Mouse (Mus musculus) testis, adult 2 months (tissue): ENCODE results near the gene Robo2. TPM values are rescaled to one million over a fixed set of nuclear protein-coding genes. Genes with fewer than 3 reads are reported as not detected.

Source experiments
- H3K27ac ChIP-seq: fragments of 200-500 bp; 2 replicates; pipeline ENCODE4 v1.5.1; 2012; ENCODE audit warnings: low read depth, low read length; ENCODE audit not compliant: control insufficient read depth, insufficient read depth
- H3K27me3 ChIP-seq: fragments of 200-500 bp; 2 replicates; pipeline ENCODE4 v1.6.1; 2012; ENCODE audit warnings: mild to moderate bottlenecking, low read length, moderate library complexity; ENCODE audit not compliant: control insufficient read depth, insufficient read depth
- H3K36me3 ChIP-seq: fragments of 200-500 bp; 2 replicates; pipeline ENCODE4 v1.6.1; 2012; ENCODE audit warnings: mild to moderate bottlenecking, low read length; ENCODE audit not compliant: control insufficient read depth, insufficient read depth
- H3K4me1 ChIP-seq: fragments of 200-500 bp; 2 replicates; pipeline ENCODE4 v1.6.1; 2012; ENCODE audit warnings: low read length; ENCODE audit not compliant: control insufficient read depth, insufficient read depth
- H3K4me3 ChIP-seq: fragments of 200-500 bp; 2 replicates; pipeline ENCODE4 v1.5.1; 2012; ENCODE audit warnings: low read depth, mild to moderate bottlenecking, low read length, moderate library complexity, mixed read lengths; ENCODE audit not compliant: control insufficient read depth
- CTCF ChIP-seq: fragments of 200-500 bp; IDR thresholded peaks from 2 replicates; pipeline ENCODE4 v1.5.1; 2012; ENCODE audit warnings: low read depth, mild to moderate bottlenecking, inconsistent platforms, low read length, moderate library complexity; ENCODE audit not compliant: control insufficient read depth, insufficient read depth, insufficient replicate concordance
- POLR2A ChIP-seq: fragments of 200-500 bp; IDR thresholded peaks from 2 replicates; pipeline ENCODE4 v1.6.1; 2012; ENCODE audit warnings: low read depth, mild to moderate bottlenecking, inconsistent platforms, low read length, moderate library complexity; ENCODE audit not compliant: control insufficient read depth
- polyA plus RNA-seq: library from polyadenylated mRNA; depleted of rRNA; stranded (reverse); fragments of >200 nt; gene quantifications from 2 replicates; pipeline ENCODE4 v1.2.3, GENCODE M21; 2012

Robo2 gene
- polyA plus RNA-seq, 1 experiment, result 0.15 TPM

DNA sequence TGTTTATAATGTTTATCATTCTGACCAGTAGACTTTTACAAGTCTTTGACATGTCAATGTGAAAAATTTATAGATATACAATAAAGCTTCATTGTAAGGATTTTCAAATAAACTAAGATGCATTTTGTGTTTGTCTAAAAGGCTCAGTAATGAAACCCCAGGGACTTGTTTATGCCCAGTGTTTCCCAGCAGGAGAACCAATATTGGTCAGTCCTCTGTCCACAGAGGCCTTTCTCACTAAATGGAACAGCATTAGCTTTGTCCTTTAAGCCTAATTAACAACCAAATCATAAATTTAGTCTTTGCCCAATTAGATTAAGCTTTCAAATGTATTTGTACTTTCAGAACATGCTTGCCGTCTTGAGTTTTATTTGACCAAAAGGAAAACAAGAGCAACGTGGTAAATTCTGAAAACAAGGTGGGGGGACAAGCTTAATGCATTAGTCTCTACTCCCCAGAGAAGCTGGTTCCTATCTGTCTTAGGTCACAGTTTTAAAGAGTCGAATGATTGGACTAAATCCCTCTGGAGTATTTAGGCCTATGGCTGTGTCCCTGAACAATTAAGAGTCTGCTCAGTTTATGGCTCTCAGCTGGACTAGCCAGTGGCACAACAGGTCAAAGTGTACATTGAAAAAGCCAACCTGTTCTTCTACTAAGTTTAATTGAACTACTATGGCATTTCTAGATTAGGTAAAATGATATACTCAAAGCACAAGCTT lies 134.6 kb downstream of the Robo2 start:
- Histone ChIP-seq H3K27me3 (no peaks in the 10 kb centered on the region), H3K4me3 (no peak overlapping the region), H3K4me1 (no peaks in the 10 kb centered on the region), H3K36me3 (no peaks in the 10 kb centered on the region), H3K27ac (no peak overlapping the region)
- TF ChIP-seq POLR2A, result no peak
- no peak for TF ChIP-seq CTCF

DNA sequence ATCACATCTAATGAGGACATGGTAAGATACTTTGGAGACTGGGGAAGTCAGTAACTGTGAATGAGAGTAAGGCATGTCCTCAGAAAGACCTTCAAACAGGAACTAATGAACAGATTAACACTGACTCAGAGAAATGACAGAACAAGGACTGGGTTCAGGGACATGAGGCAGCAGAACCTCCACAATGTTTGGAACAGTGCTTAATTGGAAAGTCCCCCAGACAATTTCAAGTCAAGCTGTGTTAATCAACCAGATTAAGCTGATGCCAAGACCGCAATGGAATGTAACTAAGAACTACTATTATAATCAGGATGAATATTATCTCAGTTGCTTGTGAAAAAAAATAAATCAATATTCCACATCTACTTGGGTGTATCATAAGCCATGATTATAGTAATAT lies 137.0 kb downstream of the Robo2 start:
- TF ChIP-seq CTCF (no peak), POLR2A (no peak)
- H3K27me3 ChIP-seq, result no peaks in the 10 kb centered on the region
- H3K27ac ChIP-seq, result no peak overlapping the region
- H3K4me3 ChIP-seq, result no peak overlapping the region
- no peaks in the 10 kb centered on the region for H3K36me3 ChIP-seq
- no peaks in the 10 kb centered on the region for H3K4me1 ChIP-seq

DNA sequence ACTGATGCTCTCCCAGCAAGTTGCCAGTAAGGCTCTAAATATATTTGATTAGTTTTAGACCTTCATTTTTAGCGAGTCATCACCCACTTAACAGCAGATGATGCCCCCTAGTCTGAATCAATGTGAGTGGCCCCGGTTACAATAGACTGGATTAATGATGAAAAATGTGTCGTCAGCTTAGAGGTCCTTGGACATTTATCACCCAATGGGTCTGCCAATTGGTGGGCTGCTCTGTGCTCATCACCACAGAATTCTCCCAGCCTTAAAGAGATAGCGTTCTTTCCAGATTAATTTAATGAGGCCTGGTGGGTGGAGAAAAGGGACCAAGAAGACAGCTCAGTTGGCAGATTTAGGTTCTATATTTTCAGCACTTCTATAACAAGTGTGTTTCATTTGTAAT lies 138.6 kb downstream of the Robo2 start:
- Histone ChIP-seq H3K36me3 (no peaks in the 10 kb centered on the region), H3K27me3 (no peaks in the 10 kb centered on the region), H3K27ac (no peak overlapping the region), H3K4me1 (no peaks in the 10 kb centered on the region), H3K4me3 (no peak overlapping the region)
- TF ChIP-seq CTCF (no peak), POLR2A (no peak)

DNA sequence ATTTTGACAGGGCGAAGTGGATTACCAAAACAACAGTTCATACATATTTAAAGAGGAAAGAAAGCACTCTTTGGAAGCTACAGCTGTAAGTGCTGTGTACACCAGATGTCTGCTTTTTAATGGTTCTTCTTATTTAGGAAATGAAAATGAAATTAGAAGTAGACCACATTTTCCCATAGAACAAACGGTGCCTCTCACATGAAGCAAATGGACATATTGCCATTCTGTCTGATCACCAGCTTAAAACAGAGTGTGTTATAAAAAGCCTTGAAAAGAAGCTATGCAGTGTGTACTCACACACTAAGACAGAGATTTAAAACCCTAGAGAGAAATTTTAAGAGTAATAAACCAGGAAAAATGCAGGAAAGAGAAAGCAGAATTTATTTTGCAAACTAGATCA lies 153.4 kb downstream of the Robo2 start:
- H3K4me3 ChIP-seq, result no peak overlapping the region

DNA sequence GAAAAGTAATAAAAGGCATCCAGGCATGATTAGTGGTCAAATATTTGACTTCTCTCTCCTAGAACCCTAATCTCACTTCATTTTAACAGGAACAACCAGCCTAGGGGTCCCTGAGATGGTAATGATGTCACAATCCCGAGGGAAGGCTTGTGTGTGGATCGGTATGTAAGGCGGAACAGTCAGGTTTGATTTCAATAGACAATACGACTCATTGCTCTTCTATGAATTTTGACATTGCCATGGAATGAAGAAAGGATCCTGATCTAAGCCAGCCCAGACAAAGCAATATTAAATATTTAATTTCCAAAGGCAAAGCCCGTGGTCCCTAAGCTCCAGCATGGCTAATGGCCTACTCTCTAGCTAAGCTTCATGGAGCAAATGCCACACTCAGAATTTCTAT lies 167.2 kb downstream of the Robo2 start:
- Histone ChIP-seq H3K36me3 (no peaks in the 10 kb centered on the region), H3K4me3 (no peak overlapping the region), H3K4me1 (no peaks in the 10 kb centered on the region), H3K27me3 (no peaks in the 10 kb centered on the region), H3K27ac (no peak overlapping the region)
- TF ChIP-seq POLR2A (no peak), CTCF (no peak)

More for the DNA sequence above, 153.4 kb downstream of the Robo2 start:
- Histone ChIP-seq H3K36me3 (no peaks in the 10 kb centered on the region), H3K4me1 (no peaks in the 10 kb centered on the region), H3K27ac (no peak overlapping the region), H3K27me3 (no peaks in the 10 kb centered on the region)
- no peak for TF ChIP-seq POLR2A
- no peak for TF ChIP-seq CTCF

DNA sequence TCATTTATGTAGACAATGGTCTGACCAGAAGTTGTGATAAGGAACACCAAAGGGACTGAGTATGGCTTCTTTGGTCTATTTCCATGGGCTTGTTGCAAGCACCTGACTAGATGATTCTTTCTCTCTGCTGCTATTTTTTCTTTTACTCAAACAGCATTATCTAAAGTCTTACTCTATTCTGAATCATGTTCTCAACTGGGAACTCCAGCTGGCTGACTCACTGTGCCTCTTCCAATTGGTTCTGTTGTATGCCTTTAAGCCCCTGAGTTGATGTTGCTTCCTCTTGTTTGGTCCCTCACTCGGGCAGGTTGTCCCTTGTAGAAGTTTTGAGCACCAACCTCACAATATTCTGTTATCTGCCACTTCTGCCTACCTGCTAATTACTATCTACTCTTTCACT lies 170.1 kb downstream of the Robo2 start:
- H3K4me3 ChIP-seq, result no peak overlapping the region
- H3K4me1 ChIP-seq, result no peaks in the 10 kb centered on the region
- no peaks in the 10 kb centered on the region for H3K36me3 ChIP-seq
- TF ChIP-seq POLR2A, result no peak
- TF ChIP-seq CTCF, result no peak
- no peak overlapping the region for H3K27ac ChIP-seq
- no peaks in the 10 kb centered on the region for H3K27me3 ChIP-seq

DNA sequence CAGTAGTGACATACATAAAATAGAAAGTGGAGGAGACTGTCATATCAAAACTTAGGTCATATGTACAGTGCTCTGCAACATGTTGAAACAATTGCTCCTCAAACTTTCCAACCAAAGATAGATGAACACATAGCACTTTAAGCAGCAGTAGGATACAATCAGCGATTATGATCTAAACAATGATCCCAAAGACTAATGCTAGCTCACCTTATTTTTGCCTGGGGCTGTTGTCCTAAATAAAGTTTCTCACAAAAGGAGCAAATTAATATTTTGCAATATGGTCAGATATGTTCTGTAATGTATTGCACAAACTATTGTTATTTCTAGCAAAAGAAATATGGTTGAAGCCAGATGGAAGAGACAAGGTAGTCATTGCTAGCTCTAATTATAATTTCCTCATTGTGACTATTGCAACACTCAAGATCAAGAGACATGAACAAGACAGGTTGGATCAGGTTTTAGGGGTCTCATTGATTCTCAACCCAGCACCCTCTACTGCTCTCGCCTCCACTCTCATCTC lies 174.2 kb downstream of the Robo2 start:
- Histone ChIP-seq H3K4me3 (no peak overlapping the region), H3K4me1 (no peaks in the 10 kb centered on the region), H3K27me3 (no peaks in the 10 kb centered on the region), H3K36me3 (no peaks in the 10 kb centered on the region), H3K27ac (no peak overlapping the region)
- TF ChIP-seq CTCF (no peak), POLR2A (no peak)
